Mouse (Mus musculus): ENCODE measurements around the gene Pde6c.
A peak's percentile ranks its signal among the peaks of the same experiment; 100 is the strongest.

The Pde6c gene

DNA sequence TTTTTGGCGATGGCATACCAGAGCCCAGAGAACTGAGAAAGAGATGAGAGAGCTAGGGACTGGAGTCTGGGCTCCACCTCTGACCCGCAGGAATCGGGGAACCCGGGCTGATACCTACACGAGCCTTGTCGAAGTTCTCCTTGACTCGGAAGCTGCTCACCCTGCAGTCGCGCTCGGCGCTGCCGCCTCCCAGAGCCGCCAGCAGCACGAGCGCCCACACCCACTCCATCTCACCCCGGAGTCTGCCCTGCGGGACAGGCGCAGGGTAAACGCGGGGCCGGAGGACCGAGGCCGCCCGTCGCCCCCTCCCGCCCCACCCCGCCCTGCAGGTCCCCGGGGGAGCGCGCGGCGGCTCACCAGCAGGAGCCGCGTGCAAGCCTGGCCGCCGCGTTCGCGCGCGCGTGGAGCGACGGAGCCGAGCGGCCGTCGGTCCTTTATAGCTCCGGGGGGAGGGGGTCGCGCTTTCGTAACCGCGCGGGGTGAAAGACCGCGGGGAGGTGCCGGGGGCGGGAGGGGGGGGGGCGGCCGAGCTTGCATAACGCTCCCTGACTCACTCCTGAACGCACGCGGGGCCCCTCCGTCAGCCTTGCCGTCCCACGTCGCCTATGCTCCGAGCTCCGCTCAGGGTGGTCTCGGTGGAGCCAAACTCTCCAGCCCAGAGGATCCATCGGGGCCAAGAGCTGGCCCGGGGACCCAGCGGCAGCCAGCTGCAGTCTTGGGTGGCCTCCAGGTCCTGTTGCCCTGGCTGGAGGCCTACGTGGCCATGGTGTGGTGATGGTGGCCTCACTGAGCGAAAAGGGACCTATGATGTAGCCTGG is 8.0 kb upstream of the Pde6c start:
- no peaks in the 10 kb centered on the region for H3K36me3 ChIP-seq (ENCODE audit: insufficient read depth, low read length)
- H3K4me1 ChIP-seq (replicated peaks; ENCODE audit: low read depth, low read length), result peaks cover 16% of the 10 kb centered on the region
- no peaks in the 10 kb centered on the region for H3K9me3 ChIP-seq (ENCODE audit: low read length)
- H3K4me3 ChIP-seq (replicated peaks; ENCODE audit: low read length), result peak overlapping the region; percentile 76
- H3K27me3 ChIP-seq (ENCODE audit: insufficient read depth, low read length), result peaks cover 74% of the 10 kb centered on the region
- TF ChIP-seq CTCF (conservative IDR thresholded peaks at IDR 0.05; ENCODE audit: low read length), result no peak
- TF ChIP-seq NANOG (IDR thresholded peaks at IDR 0.05; ENCODE audit: borderline replicate concordance, low read length), result no peak
- TF ChIP-seq POU5F1 (IDR thresholded peaks at IDR 0.05; ENCODE audit: borderline replicate concordance, low read length), result no peak

DNA sequence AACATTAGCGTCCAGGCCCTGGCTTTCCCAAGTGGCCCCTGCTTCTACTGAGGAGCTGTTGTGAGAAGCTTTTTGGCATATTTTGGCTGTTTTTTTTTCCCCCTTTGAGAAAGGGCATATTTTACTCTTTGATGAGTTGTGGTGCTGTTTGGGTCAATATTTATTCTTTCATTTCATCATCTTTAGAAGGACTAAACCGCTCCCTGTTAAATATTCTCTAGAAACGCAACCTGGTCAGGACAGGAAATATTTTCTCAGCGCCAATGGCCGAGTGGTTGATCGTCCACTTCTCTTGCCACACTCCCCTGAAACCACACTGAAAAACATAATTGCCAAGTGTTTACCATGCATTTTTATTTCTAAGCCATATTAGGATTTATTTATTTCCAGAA is 7.4 kb upstream of the Pde6c start, which contains the start of gene Rbp4:
Gene Rbp4 (minus strand): TSS at position 63 of the 392 bp plus-strand sequence.
- peaks cover 75% of the 10 kb centered on the region for H3K27me3 ChIP-seq (ENCODE audit: insufficient read depth, low read length)
- no peak for TF ChIP-seq CTCF (conservative IDR thresholded peaks at IDR 0.05; ENCODE audit: low read length)
- no peak for TF ChIP-seq NANOG (IDR thresholded peaks at IDR 0.05; ENCODE audit: borderline replicate concordance, low read length)
- TF ChIP-seq POU5F1 (IDR thresholded peaks at IDR 0.05; ENCODE audit: borderline replicate concordance, low read length), result no peak
- H3K4me3 ChIP-seq (replicated peaks; ENCODE audit: low read length), result peak within 1 kb of the TSS; percentile 76
- H3K4me1 ChIP-seq (replicated peaks; ENCODE audit: low read depth, low read length), result peaks cover 16% of the 10 kb centered on the region
- H3K9me3 ChIP-seq (ENCODE audit: low read length), result no peaks in the 10 kb centered on the region
- no peaks in the 10 kb centered on the region for H3K36me3 ChIP-seq (ENCODE audit: insufficient read depth, low read length)

DNA sequence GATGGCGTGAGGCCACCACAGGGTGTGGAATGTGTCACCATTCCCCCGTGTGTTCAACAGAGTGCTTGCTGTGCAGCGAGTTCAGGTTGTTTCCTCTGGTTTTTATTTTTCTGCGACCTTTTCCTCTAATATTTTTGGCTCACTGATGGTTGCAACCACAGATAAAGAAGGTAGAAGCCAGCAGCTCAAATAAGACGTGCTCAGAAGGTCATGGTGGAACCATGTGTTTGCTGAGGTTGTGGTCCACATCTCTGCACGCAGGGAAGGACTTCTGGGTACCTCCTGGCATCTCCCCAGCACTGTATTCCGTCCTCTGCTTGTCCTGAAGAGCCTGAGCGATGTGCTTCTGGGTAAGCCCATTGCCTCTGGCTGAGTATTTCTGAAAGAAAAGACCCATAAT is 5.9 kb upstream of the Pde6c start:
- Histone ChIP-seq H3K27me3 (ENCODE audit: insufficient read depth, low read length) (peaks cover 66% of the 10 kb centered on the region), H3K36me3 (ENCODE audit: insufficient read depth, low read length) (no peaks in the 10 kb centered on the region), H3K4me1 (replicated peaks; ENCODE audit: low read depth, low read length) (peaks cover 16% of the 10 kb centered on the region), H3K9me3 (ENCODE audit: low read length) (no peaks in the 10 kb centered on the region), H3K4me3 (replicated peaks; ENCODE audit: low read length) (no peak overlapping the region)
- no peak for TF ChIP-seq NANOG (IDR thresholded peaks at IDR 0.05; ENCODE audit: borderline replicate concordance, low read length)
- no peak for TF ChIP-seq CTCF (conservative IDR thresholded peaks at IDR 0.05; ENCODE audit: low read length)
- no peak for TF ChIP-seq POU5F1 (IDR thresholded peaks at IDR 0.05; ENCODE audit: borderline replicate concordance, low read length)

- peaks cover 10% of the 10 kb centered on the region for H3K27me3 ChIP-seq (ENCODE audit: insufficient read depth, low read length)
- H3K36me3 ChIP-seq (ENCODE audit: insufficient read depth, low read length), result no peaks in the 10 kb centered on the region
- no peak for TF ChIP-seq CTCF (conservative IDR thresholded peaks at IDR 0.05; ENCODE audit: low read length)
- no peak for TF ChIP-seq POU5F1 (IDR thresholded peaks at IDR 0.05; ENCODE audit: borderline replicate concordance, low read length)
- TF ChIP-seq NANOG (IDR thresholded peaks at IDR 0.05; ENCODE audit: borderline replicate concordance, low read length), result no peak
- H3K9me3 ChIP-seq (ENCODE audit: low read length), result no peaks in the 10 kb centered on the region
- H3K4me1 ChIP-seq (replicated peaks; ENCODE audit: low read depth, low read length), result no peaks in the 10 kb centered on the region
- no peak overlapping the region for H3K4me3 ChIP-seq (replicated peaks; ENCODE audit: low read length)
Measured at GRCm38 (mm10) chr19:38133986-38134385, 1.4 kb downstream of the Pde6c start.

DNA sequence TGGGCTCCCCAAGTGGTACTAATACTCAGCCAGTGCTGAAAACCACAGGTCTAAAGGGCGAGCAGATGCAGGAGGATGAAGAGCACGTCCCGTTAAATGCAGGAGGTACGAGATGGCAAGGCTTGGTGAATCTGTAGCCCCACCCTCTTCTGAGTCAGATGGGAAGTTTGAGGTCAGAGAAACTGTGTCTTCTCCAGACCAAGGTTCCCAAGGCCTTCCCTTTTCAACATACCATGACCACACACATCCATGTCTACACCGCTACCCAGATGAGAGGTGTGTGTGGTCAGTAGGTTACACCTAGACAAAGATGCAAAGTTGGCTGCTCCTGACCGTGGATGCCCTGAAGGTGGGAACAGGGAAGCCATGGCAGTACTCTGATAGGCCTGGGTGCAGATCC is 2.2 kb downstream of the Pde6c start:
- Histone ChIP-seq H3K9me3 (ENCODE audit: low read length) (no peaks in the 10 kb centered on the region), H3K36me3 (ENCODE audit: insufficient read depth, low read length) (no peaks in the 10 kb centered on the region), H3K4me1 (replicated peaks; ENCODE audit: low read depth, low read length) (no peaks in the 10 kb centered on the region), H3K27me3 (ENCODE audit: insufficient read depth, low read length) (peaks cover 7% of the 10 kb centered on the region), H3K4me3 (replicated peaks; ENCODE audit: low read length) (no peak overlapping the region)
- TF ChIP-seq CTCF (conservative IDR thresholded peaks at IDR 0.05; ENCODE audit: low read length) (no peak), POU5F1 (IDR thresholded peaks at IDR 0.05; ENCODE audit: borderline replicate concordance, low read length) (no peak), NANOG (IDR thresholded peaks at IDR 0.05; ENCODE audit: borderline replicate concordance, low read length) (no peak)

DNA sequence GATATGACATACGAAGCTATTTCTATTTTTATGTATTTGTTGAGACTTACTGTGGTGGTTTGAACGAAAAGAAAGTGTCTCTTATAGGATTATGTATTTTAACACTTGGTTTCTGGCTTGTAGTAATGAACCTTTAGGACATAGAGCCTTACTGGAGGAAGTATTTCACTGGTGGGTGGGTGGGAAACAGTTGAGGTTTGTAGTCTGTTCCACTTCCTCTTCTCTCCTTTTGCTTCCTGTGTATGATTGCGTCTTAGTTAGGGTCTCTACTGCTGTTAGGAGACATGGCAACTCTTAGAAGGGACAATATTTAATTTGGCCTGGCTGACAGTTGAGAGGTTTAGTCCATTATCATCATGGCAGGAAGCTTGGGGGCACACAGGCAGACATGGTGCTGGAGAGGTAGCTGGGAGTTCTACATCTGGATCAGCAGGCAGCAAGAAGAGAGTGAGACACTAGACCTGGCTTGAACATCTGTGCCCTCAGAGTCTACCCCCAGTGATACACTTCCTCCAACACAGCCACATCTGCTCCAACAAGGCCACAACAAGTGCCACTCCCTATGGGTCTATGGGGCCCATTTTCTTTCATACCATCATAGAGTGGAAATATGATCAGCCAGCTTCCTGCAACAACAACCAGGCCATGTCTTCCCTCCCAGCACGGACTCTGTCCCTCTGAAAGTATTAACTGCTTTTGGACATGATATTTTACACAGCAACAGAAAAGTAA is 11.1 kb downstream of the Pde6c start:
- TF ChIP-seq NANOG (IDR thresholded peaks at IDR 0.05; ENCODE audit: borderline replicate concordance, low read length) (no peak), POU5F1 (IDR thresholded peaks at IDR 0.05; ENCODE audit: borderline replicate concordance, low read length) (no peak), CTCF (conservative IDR thresholded peaks at IDR 0.05; ENCODE audit: low read length) (no peak)
- H3K36me3 ChIP-seq (ENCODE audit: insufficient read depth, low read length), result no peaks in the 10 kb centered on the region
- no peaks in the 10 kb centered on the region for H3K4me1 ChIP-seq (replicated peaks; ENCODE audit: low read depth, low read length)
- H3K4me3 ChIP-seq (replicated peaks; ENCODE audit: low read length), result no peak overlapping the region
- no peaks in the 10 kb centered on the region for H3K9me3 ChIP-seq (ENCODE audit: low read length)
- no peaks in the 10 kb centered on the region for H3K27me3 ChIP-seq (ENCODE audit: insufficient read depth, low read length)

- no peak for TF ChIP-seq NANOG (IDR thresholded peaks at IDR 0.05; ENCODE audit: borderline replicate concordance, low read length)
- peak; percentile 55 for TF ChIP-seq CTCF (conservative IDR thresholded peaks at IDR 0.05; ENCODE audit: low read length)
Measured at GRCm38 (mm10) chr19:38156243-38156642, 23.7 kb downstream of the Pde6c start.

DNA sequence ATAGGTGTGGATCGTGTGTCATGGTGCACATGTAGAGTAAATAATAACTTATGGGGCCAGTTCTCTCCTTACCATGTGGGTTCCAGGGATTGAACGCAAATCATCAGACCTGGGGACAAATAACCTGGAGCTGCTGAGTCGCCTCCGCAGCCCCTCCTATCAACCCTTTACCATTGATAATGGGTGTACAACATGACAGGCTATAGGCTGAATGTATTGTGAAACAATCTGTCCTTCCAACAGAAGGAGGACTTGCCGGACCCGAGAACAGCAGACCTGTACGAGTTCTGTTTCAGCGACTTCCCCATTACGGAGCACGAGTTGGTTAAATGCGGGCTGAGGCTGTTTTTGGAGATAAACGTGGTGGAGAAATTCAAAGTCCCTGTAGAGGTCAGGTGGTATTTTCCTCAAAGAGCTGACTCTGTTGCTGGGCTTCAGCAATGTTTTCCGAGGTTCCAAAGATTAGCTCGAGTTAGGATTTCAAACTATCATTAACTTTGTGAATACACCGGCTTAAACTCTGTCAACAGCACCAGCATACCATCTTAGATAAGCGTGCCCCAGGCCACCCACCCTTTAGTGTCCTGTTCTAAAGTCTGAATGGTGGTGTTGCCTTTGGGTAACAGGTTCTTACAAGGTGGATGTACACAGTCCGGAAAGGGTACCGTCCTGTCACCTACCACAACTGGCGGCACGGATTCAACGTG is 29.2 kb downstream of the Pde6c start:
- Histone ChIP-seq H3K9me3 (ENCODE audit: low read length) (peaks cover 6% of the 10 kb centered on the region; the same call in 1 of the 2 replicates), H3K27me3 (ENCODE audit: insufficient read depth, low read length) (no peaks in the 10 kb centered on the region), H3K4me3 (replicated peaks; ENCODE audit: low read length) (no peak overlapping the region), H3K4me1 (replicated peaks; ENCODE audit: low read depth, low read length) (no peaks in the 10 kb centered on the region), H3K36me3 (ENCODE audit: insufficient read depth, low read length) (no peaks in the 10 kb centered on the region)
- TF ChIP-seq NANOG (IDR thresholded peaks at IDR 0.05; ENCODE audit: borderline replicate concordance, low read length) (no peak), POU5F1 (IDR thresholded peaks at IDR 0.05; ENCODE audit: borderline replicate concordance, low read length) (no peak), CTCF (conservative IDR thresholded peaks at IDR 0.05; ENCODE audit: low read length) (no peak)

More at GRCm38 (mm10) chr19:38156243-38156642, 23.7 kb downstream of the Pde6c start:
- Histone ChIP-seq H3K9me3 (ENCODE audit: low read length) (no peaks in the 10 kb centered on the region), H3K27me3 (ENCODE audit: insufficient read depth, low read length) (no peaks in the 10 kb centered on the region), H3K36me3 (ENCODE audit: insufficient read depth, low read length) (no peaks in the 10 kb centered on the region), H3K4me1 (replicated peaks; ENCODE audit: low read depth, low read length) (peaks cover 7% of the 10 kb centered on the region; the same call in 1 of the 2 replicates), H3K4me3 (replicated peaks; ENCODE audit: low read length) (no peak overlapping the region)

All from E14TG2a.4 (cell line).